16 mouse cellular contexts compared by ENCODE assay signal in genomic region chr1:74584616-74585398, GRCm38 (mm10). TPM values are rescaled to one million over a fixed set of nuclear protein-coding genes. Genes with fewer than 3 reads are reported as not detected.
DNase-seq lines count a peak whose midpoint lies in the region; ATAC-seq and TF ChIP-seq lines count a peak whose summit lies in the region.
"Had no signal": no experiment of that assay in that cellular context is flagged by ENCODE, and none has a peak within 500 bp of the region (broad histone marks: within the 10 kb centered on the region; RNA-seq: fewer than 3 reads in every experiment).

No protein-coding gene starts in this region.

- TF ChIP-seq EP300 in liver, embryonic 14.5 days (IDR thresholded peaks at IDR 0.05; ENCODE audit: low read depth): no peak

- H3K36me3 ChIP-seq in liver, embryonic 14.5 days (replicated peaks; ENCODE audit: control insufficient read depth, insufficient read depth, low read depth): peaks cover 2% of the 10 kb centered on the region
- peaks cover 27% of the 10 kb centered on the region for H3K36me3 ChIP-seq in heart, embryonic 12.5 days
- peaks cover 22% of the 10 kb centered on the region for H3K36me3 ChIP-seq in myocyte (ENCODE audit: control insufficient read depth, insufficient read depth)

- peak; percentile 57 for DNase-seq in adrenal gland, postnatal 10 days
- no peak for DNase-seq in adrenal gland, adult 18-20 months (ENCODE audit: low spot score in 2 of 2)
- no peak for DNase-seq in liver, embryonic 14.5 days (ENCODE audit: low read depth in 3 of 3, low spot score in 3 of 3)
- DNase-seq in liver: no peak
- DNase-seq in thymus, postnatal 25 days: no peak
- DNase-seq in spleen, postnatal 4 days (ENCODE audit: low spot score in 2 of 2): no peak
- DNase-seq: adrenal gland, postnatal 36 days; kidney, adult 18-20 months; kidney, postnatal 36 days; right cerebral cortex, postnatal 4 days had no signal

- no peak for TF ChIP-seq CTCF in liver, embryonic 14.5 days (IDR thresholded peaks at IDR 0.05; ENCODE audit: low read depth)

- no peak overlapping the region for H3K4me3 ChIP-seq in liver, embryonic 14.5 days (ENCODE audit: insufficient read depth in 1 of 2, low read depth in 2 of 2, low read length in 2 of 2)
- no peak overlapping the region for H3K4me3 ChIP-seq in heart, embryonic 12.5 days
- no peak overlapping the region for H3K4me3 ChIP-seq in myocyte
- H3K4me3 ChIP-seq: limb, embryonic 12.5 days; midbrain, embryonic 12.5 days had no signal

- H3K9me3 ChIP-seq in liver, embryonic 14.5 days (ENCODE audit: control insufficient read depth, low read length): no peaks in the 10 kb centered on the region
- no peaks in the 10 kb centered on the region for H3K9me3 ChIP-seq in heart, embryonic 12.5 days (replicated peaks)
- H3K9me3 ChIP-seq: limb, embryonic 12.5 days; midbrain, embryonic 12.5 days had no signal

- no peak for ATAC-seq in liver, embryonic 14.5 days (ENCODE audit: insufficient read depth)
- ATAC-seq in heart, embryonic 12.5 days (ENCODE audit: insufficient number of reproducible peaks, low FRiP score): no peak
- ATAC-seq: hindbrain, embryonic 16.5 days; Patski had no signal

- no peaks in the 10 kb centered on the region for H3K27me3 ChIP-seq in liver, embryonic 14.5 days (ENCODE audit: control insufficient read depth, insufficient read depth, low read length)
- no peaks in the 10 kb centered on the region for H3K27me3 ChIP-seq in heart, embryonic 12.5 days (replicated peaks)
- no peaks in the 10 kb centered on the region for H3K27me3 ChIP-seq in myocyte (ENCODE audit: control insufficient read depth, insufficient read depth, insufficient read length)
- H3K27me3 ChIP-seq: limb, embryonic 12.5 days; midbrain, embryonic 12.5 days; Patski had no signal

- no peak overlapping the region; the same call in 1 of the 2 replicates for H3K9ac ChIP-seq in liver, embryonic 14.5 days (replicated peaks)
- 0 out of 2 replicates have a peak overlapping the region, but pooled peaks have one; percentile 18 for H3K9ac ChIP-seq in heart, embryonic 12.5 days
- H3K9ac ChIP-seq: limb, embryonic 12.5 days; midbrain, embryonic 12.5 days had no signal

- H3K79me2 ChIP-seq in myocyte (ENCODE audit: control insufficient read depth, insufficient read depth): peaks cover 48% of the 10 kb centered on the region

- H3K27ac ChIP-seq in liver, embryonic 14.5 days: no peak overlapping the region
- peak overlapping the region; percentile 62; the same call in 1 of the 2 replicates for H3K27ac ChIP-seq in heart, embryonic 12.5 days (ENCODE audit: poor library complexity, severe bottlenecking)
- H3K27ac ChIP-seq: limb, embryonic 12.5 days; midbrain, embryonic 12.5 days had no signal

- H3K4me1 ChIP-seq in liver, embryonic 14.5 days (replicated peaks; ENCODE audit: control insufficient read depth in 2 of 2, insufficient read depth in 2 of 2, low read length in 1 of 2): peaks cover 19 to 22% of the 10 kb centered on the region in 2 experiments
- H3K4me1 ChIP-seq in heart, embryonic 12.5 days (replicated peaks): peaks cover 31% of the 10 kb centered on the region

- 61% methylated on average over 3 of the region's 3 CpGs for WGBS in liver, embryonic 14.5 days (ENCODE audit: insufficient replicate concordance)
- WGBS in heart, embryonic 12.5 days: 78% methylated on average over 3 of the region's 3 CpGs

- H3ac ChIP-seq in myocyte (ENCODE audit: control insufficient read depth, insufficient read length): no peak overlapping the region

- H3K4me2 ChIP-seq in liver, embryonic 14.5 days (ENCODE audit: low read depth): peak overlapping the region; percentile 22
- H3K4me2 ChIP-seq in heart, embryonic 12.5 days: peak overlapping the region; percentile 15; the same call in 1 of the 2 replicates
- H3K4me2 ChIP-seq in myocyte (ENCODE audit: low read depth): peak overlapping the region; percentile 8
- H3K4me2 ChIP-seq: limb, embryonic 12.5 days; midbrain, embryonic 12.5 days had no signal

- TF ChIP-seq POLR2A in myocyte (IDR thresholded peaks at IDR 0.05; ENCODE audit: insufficient read length, low read depth): no peak

TF ChIP-seq in myocyte, 11 proteins besides CTCF, POLR2A, EP300 and RAD21:
- TF ChIP-seq MYOD1 (IDR thresholded peaks at IDR 0.05; ENCODE audit: control insufficient read depth in 1 of 3, insufficient read length in 2 of 3, low read depth in 2 of 3) (peak in 1 of 3 experiments; percentile 11), POLR2AphosphoS2 (IDR thresholded peaks at IDR 0.05; ENCODE audit: insufficient read length, low read depth) (no peak)

RNA-seq across cellular contexts. Expression of gene Zfp142, which starts 3.2 kb away (rescaled TPM):
- 10 to 100 TPM; 11.6 to 15.3 TPM for total RNA-seq in adrenal gland, postnatal 10 days (2021)
- 10 to 100 TPM; 15.4 to 20.1 TPM for total RNA-seq in adrenal gland, adult 18-20 months (2021)
- polyA plus RNA-seq in liver, embryonic 14.5 days (2012; rRNA removed): 3.0 TPM in 2 replicates
- polyA plus RNA-seq in liver, embryonic 14.5 days (2014; fragmentation: Nextera tagmentation; extraction: Ambion mirVana): 0.94 and 1.5 TPM in 2 replicates
- polyA plus RNA-seq in heart, embryonic 12.5 days (2016; fragmentation: Nextera tagmentation; extraction: Ambion mirVana): 5.9 and 7.9 TPM in 2 replicates
- 7.1 TPM for polyA plus RNA-seq in myocyte (2012; fragmentation: generic; extraction: Trizol)

RNA-seq across cellular contexts. Expression of gene Bcs1l, which starts 3.3 kb away (rescaled TPM):
- 10 to 100 TPM; 29.1 to 38.2 TPM for total RNA-seq in adrenal gland, postnatal 10 days (2021)
- total RNA-seq in adrenal gland, adult 18-20 months (2021): 10 to 100 TPM; 27.0 to 31.0 TPM
- polyA plus RNA-seq in liver, embryonic 14.5 days (2012; rRNA removed): 9.2 and 9.5 TPM in 2 replicates
- polyA plus RNA-seq in liver, embryonic 14.5 days (2014; fragmentation: Nextera tagmentation; extraction: Ambion mirVana): 9.1 and 10.2 TPM in 2 replicates
- 19.0 and 20.1 TPM in 2 replicates for polyA plus RNA-seq in heart, embryonic 12.5 days (2016; fragmentation: Nextera tagmentation; extraction: Ambion mirVana)
- polyA plus RNA-seq in myocyte (2012; fragmentation: generic; extraction: Trizol): 22.7 TPM

RNA-seq across cellular contexts. Expression of gene Rnf25, which starts 16.4 kb away (rescaled TPM):
- 10 to 100 TPM; 45.5 to 46.0 TPM for total RNA-seq in adrenal gland, postnatal 10 days (2021)
- 10 to 100 TPM; 53.8 to 59.6 TPM for total RNA-seq in adrenal gland, adult 18-20 months (2021)
- polyA plus RNA-seq in liver, embryonic 14.5 days (2012; rRNA removed): 21.9 and 24.0 TPM in 2 replicates
- polyA plus RNA-seq in liver, embryonic 14.5 days (2014; fragmentation: Nextera tagmentation; extraction: Ambion mirVana): 2.1 and 2.6 TPM in 2 replicates
- 22.9 and 23.9 TPM in 2 replicates for polyA plus RNA-seq in heart, embryonic 12.5 days (2016; fragmentation: Nextera tagmentation; extraction: Ambion mirVana)
- polyA plus RNA-seq in myocyte (2012; fragmentation: generic; extraction: Trizol): 32.8 TPM

RNA-seq across cellular contexts. Expression of gene Stk36, which starts 16.4 kb away (rescaled TPM):
- 1 to 10 TPM; 2.8 to 3.2 TPM for total RNA-seq in adrenal gland, postnatal 10 days (2021)
- total RNA-seq in adrenal gland, adult 18-20 months (2021): 1 to 10 TPM; 2.9 to 5.3 TPM
- polyA plus RNA-seq in liver, embryonic 14.5 days (2012; rRNA removed): 0.17 and 0.24 TPM in 2 replicates
- 0.08 and 0.95 TPM in 2 replicates for polyA plus RNA-seq in liver, embryonic 14.5 days (2014; fragmentation: Nextera tagmentation; extraction: Ambion mirVana)
- 4.4 and 4.9 TPM in 2 replicates for polyA plus RNA-seq in heart, embryonic 12.5 days (2016; fragmentation: Nextera tagmentation; extraction: Ambion mirVana)
- polyA plus RNA-seq in myocyte (2012; fragmentation: generic; extraction: Trizol): 5.2 TPM

RNA-seq across cellular contexts. Expression of gene Usp37, which starts 40.7 kb away (rescaled TPM):
- total RNA-seq in adrenal gland, postnatal 10 days (2021): 10 to 100 TPM; 18.8 to 20.4 TPM
- total RNA-seq in adrenal gland, adult 18-20 months (2021): 10 to 100 TPM; 16.9 to 17.4 TPM
- 2.6 and 4.4 TPM in 2 replicates for polyA plus RNA-seq in liver, embryonic 14.5 days (2012; rRNA removed)
- polyA plus RNA-seq in liver, embryonic 14.5 days (2014; fragmentation: Nextera tagmentation; extraction: Ambion mirVana): 11.4 and 13.5 TPM in 2 replicates
- 24.7 and 26.8 TPM in 2 replicates for polyA plus RNA-seq in heart, embryonic 12.5 days (2016; fragmentation: Nextera tagmentation; extraction: Ambion mirVana)
- 2.9 TPM for polyA plus RNA-seq in myocyte (2012; fragmentation: generic; extraction: Trizol)
